Mouse (Mus musculus) heart, adult 11 months (tissue): Measurements from ENCODE around the gene 4930539E08Rik.
A peak's percentile ranks its signal among the peaks of the same experiment; 100 is the strongest.

Source experiments
- DNase-seq: peaks from one replicate; pipeline ENCODE4 v3.0.0; 2022

The 4930539E08Rik gene

DNA sequence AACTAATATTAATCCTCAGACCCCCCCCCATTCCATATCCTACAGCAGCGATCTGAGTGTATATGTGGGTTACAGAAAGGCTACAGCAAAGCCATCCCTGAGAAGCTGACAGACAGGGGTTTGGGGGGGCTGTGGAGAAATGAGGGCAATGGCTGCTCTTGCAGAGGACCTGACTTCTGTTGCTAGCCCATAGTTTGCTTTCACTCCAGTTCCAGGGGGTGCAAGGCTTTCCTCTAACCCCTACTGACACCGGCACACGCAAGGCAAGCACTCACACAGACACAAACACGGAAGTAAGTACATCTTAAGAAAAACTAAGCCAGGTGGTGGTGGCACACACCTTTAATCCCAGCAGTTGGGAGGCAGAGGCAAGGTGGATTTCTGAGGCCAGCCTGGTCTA lies 14.2 kb upstream of the 4930539E08Rik start:
- peak; percentile 81 for DNase-seq

DNA sequence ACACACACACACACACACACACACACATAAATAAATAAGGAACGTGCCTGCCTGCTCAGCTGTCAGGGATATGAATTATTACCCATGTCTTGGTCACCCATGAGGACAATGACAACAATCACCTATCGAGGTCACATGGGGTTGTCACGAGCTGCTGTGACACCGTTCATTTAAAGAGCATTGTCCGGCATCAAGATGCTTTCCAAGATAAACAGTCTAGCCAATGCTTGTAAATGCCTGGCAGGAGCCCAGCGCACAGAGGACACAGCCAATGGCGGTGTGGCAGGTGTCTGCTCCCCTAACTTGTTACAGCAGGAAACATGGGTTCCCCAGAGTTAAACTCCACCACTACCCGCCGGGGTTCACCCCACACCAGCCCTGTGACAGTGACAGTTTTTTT lies 12.9 kb upstream of the 4930539E08Rik start:
- peak; percentile 96 for DNase-seq

GRCm38 (mm10) chr17:28926866-28927635 lies 11.9 kb upstream of the 4930539E08Rik start:
- peak; percentile 95 for DNase-seq

- peak; percentile 97 for DNase-seq
Measured at GRCm38 (mm10) chr17:28926380-28926779, 11.3 kb upstream of the 4930539E08Rik start.

DNA sequence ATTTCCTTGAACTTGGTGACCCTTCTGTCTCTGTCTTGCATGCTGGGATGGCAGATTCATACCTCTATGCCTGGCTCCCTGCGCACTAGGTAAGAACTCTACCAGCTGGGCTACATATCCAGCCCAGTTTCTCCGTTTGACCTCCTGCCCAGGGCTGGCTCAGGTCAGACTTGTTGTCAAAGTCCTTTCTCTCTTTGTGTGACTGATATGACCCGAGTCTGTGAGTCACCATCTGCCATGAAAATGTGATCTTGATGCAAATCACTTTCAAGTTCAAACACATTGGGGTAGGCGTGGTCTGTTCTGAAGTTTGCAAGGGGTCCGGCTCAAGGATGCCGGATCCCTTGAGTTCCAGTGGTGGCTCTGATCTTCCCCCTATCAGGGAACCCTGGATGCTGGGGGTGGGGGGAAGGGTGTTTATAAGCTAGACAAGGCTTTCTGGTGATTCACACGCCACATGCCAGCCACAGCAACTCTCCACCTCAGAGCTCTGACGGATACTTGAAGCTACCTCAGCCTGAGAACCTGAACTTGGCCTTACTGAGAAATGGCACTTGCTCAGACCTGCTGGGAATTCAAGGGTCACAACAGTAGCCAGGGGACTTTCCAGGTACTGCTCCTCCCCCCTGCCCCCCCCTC lies 10.0 kb upstream of the 4930539E08Rik start:
- no peak for DNase-seq

DNA sequence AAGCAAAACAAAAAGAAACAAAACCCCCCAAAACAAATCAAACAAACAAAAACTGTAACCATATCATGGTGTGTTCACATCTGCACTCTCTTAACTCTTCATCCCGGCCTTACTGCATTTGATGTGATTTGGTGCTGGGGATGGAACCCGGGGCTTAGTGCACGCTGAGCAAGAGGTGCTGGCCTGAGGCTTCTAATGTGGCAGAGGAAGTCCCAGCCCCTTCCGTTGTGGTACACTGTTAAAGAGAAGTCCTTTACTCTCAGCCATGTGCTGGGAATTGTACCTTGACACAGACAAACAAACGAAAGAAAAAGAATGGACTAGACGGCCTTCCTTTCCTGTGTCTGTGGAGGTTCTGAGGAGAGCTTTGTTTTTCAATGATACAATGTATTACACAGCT lies 7.0 kb upstream of the 4930539E08Rik start:
- DNase-seq, result no peak

- DNase-seq, result peak; percentile 96
Measured at GRCm38 (mm10) chr17:28921086-28921485, 6.0 kb upstream of the 4930539E08Rik start.

- DNase-seq, result peak; percentile 82
Measured at GRCm38 (mm10) chr17:28916520-28916919, 1.4 kb upstream of the 4930539E08Rik start.

DNA sequence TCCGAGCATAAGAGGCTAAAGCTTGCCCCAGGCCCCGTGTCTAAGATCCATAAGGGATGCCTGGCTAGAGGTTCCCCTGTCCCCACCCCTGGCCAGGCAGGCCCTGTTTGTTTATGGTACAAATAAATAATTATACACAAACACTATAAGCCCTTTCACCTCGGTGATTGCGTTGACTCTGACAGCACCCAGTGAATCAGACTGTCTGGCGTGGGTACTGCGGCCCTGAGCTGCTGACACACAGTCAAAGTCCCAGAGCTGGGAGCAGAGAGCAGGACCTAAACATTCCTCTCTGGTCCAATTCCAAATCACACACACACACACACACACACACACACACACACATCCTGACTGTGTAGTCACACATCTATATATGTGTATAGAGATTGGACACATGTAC lies 1.2 kb downstream of the 4930539E08Rik start:
- peak; percentile 79 for DNase-seq

DNA sequence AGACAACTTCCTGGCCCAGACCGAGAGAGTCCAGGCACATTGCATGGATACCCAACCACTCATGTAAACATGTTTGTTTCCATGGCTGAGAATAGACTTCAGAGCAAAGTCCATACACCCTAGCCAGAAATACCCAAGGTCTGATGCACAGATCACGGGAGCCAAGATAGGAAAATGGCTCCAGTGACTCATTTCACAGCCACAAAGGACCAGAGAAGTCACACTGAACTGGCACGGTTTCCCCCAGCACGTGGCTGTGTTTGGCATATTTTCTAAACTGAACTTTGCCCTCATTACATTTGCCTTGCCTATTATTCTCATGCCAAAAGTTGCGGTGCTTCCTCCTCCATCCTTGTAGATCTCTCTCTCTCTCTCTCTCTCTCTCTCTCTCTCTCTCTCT lies 1.9 kb downstream of the 4930539E08Rik start:
- peak; percentile 78 for DNase-seq

- no peak for DNase-seq
Measured at GRCm38 (mm10) chr17:28910139-28910538, 5.0 kb downstream of the 4930539E08Rik start.

DNA sequence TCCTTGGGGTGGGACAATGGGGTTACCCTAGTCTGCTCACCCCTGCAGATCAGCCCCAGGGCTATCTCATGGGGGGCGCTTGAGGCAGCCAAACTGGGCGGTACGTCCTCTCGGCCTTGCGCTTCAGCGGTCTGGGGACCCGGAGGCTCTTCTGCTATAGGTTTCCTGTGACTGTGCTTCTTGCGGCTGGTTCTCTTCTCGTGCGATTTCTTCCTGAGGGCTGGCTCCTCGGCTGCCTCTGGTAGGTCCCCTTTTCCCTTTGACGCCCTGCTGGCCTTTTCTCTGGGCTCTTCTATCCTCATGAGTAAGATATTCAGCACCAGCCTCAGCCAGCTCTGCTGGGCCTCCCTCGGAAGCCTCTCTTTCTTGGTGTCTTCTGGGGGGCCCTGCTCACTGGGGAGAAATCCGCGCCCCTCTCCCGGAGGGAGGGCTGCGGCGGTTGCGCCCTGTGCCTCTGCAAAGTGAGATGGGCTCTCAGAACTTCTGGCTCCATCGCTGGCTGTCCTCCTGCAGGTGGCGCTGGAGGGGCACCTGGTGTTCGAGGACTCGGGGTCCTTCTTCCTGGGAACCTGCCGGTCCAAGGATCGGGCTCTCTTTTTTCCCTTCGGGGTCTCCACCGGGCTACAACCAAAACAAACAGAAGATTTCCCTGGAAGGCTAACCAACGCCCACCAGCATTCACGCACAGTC lies 5.7 kb downstream of the 4930539E08Rik start:
- DNase-seq, result peak; percentile 92

DNA sequence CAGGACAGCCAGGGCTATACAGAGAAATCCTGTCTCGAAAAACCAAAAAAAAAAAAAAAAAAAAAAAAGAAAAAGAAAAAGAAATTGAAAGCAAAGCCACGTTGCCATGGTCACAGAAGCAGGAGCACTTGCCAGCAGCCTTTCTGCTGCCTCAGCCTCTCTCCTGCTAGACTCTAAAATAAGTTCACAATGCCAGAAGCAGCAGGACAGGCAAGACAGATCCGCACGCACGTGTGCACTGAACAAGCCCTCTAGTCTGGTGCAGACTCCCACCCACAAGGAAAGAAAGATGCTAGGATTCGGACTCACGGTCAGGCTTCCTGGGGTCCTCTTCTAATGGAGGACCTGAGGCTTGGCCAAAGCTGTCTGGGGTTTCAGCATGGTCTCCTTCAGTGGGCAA lies 7.2 kb downstream of the 4930539E08Rik start:
- DNase-seq, result peak; percentile 89

DNA sequence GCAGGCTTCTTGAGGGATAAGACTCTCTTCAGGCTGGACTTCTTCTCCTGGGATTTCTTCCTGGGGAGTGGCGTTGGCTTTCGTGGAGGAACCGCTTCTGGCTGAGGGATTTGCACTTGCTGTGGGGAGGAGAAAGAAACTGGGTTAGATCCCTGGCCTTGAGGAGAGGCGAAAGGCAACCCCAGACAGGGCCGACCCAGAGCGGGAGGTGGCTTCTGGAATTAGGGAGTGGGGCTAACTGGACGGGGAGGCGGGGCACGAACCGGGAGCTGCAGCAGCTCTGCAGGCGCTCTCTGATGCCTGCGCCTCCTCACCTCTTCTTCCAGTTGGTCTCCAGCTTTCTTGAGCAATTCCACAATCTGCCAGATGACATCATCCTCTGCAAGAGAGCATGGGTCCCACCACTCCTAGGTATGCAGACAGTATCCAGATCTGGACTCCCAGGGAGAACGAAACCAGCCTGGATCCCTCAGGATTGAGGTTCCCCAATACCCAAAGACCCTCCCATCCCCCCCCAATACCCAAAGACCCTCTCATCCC lies 9.7 kb downstream of the 4930539E08Rik start:
- DNase-seq, result peak; percentile 88

DNA sequence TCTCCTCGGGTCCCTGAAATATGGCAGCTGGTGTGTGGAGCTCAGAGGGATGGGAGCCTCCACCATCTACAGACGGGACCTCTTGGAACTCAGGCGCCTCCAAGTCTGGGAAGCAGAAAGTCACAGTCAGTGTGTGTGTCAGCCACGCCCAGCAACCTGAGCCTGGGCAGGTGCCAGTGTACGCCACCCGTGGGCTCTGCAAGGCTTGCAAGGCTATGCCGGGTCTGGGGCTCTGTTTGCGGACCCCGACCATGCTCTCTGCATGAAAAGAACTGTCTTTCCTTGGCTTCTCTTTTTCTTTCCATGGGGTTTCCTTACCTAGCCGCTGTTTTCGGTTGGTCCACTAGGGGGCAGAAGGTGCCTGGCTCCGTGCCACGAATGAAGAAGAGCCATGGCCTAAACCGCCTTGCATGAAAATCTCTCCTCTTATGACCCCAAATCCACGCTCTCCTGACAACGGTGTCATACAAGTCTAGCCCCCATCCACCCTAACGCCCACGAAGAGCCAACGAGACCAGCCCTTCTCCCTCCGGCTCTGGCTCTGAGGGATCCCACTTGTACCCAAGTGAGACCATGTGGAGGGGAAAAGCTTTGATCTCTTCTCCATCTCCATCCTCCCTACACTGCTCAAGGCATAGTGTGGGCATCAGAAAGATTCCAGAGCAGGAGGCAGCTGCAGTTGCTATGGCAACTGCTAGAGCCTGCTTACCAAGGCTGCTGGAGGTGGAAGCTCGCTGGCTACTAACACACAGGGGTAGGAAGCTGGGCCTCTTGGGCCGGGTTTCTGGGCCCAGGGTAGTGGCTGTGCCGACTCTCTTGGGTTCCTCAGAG lies 10.4 kb downstream of the 4930539E08Rik start:
- DNase-seq, result peak; percentile 88

GRCm38 (mm10) chr17:28901559-28901958 lies 13.6 kb downstream of the 4930539E08Rik start:
- no peak for DNase-seq

DNA sequence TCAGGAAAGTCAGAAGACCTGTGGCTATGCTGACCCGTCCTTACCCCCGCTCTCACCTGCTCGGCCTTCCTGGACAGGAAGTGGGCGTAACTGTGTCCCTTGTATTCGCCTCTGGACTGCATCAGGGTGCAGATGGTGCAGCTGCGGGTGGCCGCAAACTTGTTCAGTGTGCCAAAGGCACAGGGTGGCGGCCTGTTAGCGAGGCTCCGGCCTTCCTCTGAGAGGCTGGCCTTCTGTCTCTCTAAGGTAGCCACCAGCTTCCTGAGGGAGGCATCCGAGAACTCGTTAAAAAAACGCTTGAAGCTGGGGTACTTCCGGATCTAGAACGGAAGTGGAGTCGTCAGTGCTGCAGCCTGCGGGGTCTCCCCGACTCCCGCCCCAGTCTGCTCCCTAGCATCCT lies 15.7 kb downstream of the 4930539E08Rik start:
- DNase-seq, result peak; percentile 87

GRCm38 (mm10) chr17:28898249-28898648 lies 16.9 kb downstream of the 4930539E08Rik start:
- DNase-seq, result no peak

GRCm38 (mm10) chr17:28897817-28898216 lies 17.3 kb downstream of the 4930539E08Rik start:
- peak; percentile 89 for DNase-seq

GRCm38 (mm10) chr17:28896095-28896780 lies 18.9 kb downstream of the 4930539E08Rik start:
- peak; percentile 77 for DNase-seq

DNA sequence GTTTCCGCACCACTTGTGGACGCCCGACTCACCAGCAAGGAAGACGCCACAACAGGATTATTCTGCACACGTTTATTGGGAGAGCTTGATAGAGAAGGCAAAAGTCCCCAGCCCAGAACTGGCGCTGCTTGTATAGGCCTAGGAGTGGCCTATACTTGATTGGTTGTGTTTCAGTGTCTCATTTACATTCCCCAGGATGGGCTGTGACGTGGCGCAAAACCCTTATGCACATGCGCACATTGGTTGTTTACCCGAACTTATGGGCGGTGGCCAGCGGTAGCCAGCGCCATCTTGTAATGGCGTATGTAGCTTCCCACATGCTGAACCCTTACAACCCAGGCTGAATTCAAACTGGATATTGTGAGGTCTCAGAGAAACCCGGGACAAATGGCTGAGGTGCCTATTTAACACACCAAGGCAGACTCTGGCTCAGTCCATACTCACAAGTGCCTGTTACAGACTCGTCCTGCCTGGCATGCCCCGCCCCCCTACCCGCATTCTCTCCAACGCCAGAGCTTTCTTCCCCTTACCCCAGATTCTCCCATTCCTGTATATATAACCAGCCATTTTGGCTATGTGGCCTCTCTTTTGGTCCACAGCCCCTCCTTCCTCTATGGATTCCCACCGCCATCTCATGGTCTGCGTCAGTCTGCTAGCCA lies 19.8 kb downstream of the 4930539E08Rik start:
- DNase-seq, result peak; percentile 85
